Mouse (Mus musculus): ENCODE measurements around the gene Slc7a11. TPM values are rescaled to one million over a fixed set of nuclear protein-coding genes. Genes with fewer than 3 reads are reported as not detected.

The Slc7a11 gene
- polyA plus RNA-seq, 1 experiment from 2014 or later: 0.24 TPM

DNA sequence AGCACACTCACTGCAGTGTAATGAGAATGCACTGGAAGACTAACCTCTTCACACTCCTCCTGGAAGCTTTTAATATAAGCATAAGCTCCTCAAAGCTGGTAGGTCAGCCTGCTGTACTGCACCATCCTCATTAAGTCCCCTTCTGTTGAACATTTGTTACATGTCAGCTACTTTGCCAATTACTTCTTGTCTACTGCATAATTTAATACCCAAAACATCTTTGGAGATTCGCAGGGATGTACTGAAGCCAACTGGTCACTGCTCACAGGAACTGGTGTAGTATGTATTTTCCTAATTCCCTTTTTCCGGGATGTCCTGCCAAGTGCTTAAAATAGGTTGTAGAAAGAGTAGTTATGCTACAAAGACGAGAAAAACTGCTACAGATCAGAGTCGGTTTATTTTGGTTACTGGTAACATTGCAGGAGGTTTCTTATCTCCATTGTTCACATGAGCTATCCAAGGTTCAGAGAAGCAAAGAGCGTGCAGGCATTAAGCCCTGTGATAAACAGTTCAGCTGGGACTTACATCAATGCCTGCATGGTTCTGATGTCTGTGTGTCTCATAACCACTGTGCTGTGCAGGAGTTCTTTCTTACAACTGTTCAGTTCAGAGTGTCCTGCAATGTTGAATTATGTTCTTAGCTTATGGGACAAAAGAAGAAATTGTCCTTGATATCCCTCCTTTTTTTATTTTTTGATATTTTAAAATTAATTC lies 439.3 kb downstream of the Slc7a11 start:
- H3K36me3 ChIP-seq: no peaks in the 10 kb centered on the region
- ATAC-seq (ENCODE audit: insufficient read depth, low FRiP score, low read depth): 0 out of 2 replicates have a peak, but pooled peaks have one; percentile 47
- H3K9me3 ChIP-seq: no peaks in the 10 kb centered on the region
- peak overlapping the region; percentile 54; the same call in 1 of the 2 replicates for H3K27ac ChIP-seq
- 27% methylated on average over 5 of the region's 5 CpGs for WGBS
- H3K9ac ChIP-seq: no peak overlapping the region
- H3K27me3 ChIP-seq (replicated peaks): no peaks in the 10 kb centered on the region
- H3K4me3 ChIP-seq (replicated peaks): no peak overlapping the region
- no peaks in the 10 kb centered on the region for H3K4me1 ChIP-seq
- no peak overlapping the region for H3K4me2 ChIP-seq

DNA sequence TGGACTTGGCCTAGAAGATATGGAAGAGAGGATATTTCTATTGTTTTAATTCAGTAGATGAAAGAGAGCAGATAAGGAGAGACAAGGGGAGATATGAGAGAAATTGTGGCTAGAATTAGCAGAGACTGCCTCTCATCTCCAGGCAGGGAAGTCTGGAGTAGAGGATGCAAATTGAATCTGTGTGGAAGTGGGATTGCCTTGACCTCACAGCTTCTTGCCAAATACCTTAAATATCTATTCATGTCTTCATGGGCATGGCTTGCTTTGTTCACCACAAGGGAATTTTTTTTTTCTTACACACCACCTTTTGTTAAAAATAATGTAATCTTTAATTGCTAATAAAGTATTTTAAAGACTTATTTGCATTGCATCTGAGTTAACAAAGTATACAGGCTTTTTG lies 441.3 kb downstream of the Slc7a11 start:
- Histone ChIP-seq H3K4me1 (no peaks in the 10 kb centered on the region), H3K9me3 (no peaks in the 10 kb centered on the region), H3K9ac (no peak overlapping the region), H3K27ac (no peak overlapping the region), H3K27me3 (replicated peaks) (no peaks in the 10 kb centered on the region), H3K4me3 (replicated peaks) (no peak overlapping the region), H3K4me2 (no peak overlapping the region), H3K36me3 (no peaks in the 10 kb centered on the region)
- ATAC-seq (ENCODE audit: insufficient read depth, low FRiP score, low read depth): no peak

DNA sequence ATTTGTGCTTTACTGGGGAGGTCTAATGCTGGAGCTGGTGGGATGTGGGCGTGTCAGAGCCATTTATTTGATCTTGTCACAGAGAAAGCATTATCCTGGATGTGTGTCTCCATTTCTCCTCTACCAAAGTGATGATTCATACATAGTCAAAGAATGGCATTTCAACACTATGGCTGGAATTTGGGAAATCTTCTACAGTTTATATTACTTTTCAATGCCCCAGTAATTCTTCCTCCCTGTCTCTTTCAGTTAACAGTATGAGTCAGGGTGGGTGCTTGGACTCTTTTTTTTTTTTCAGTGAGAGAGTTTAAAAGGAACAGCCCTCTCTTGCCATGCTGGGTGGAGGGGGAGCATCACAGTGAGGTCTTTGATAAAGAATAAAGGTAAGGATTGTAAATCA lies 441.8 kb downstream of the Slc7a11 start:
- Histone ChIP-seq H3K36me3 (no peaks in the 10 kb centered on the region), H3K9ac (no peak overlapping the region), H3K4me2 (no peak overlapping the region), H3K4me3 (replicated peaks) (no peak overlapping the region), H3K9me3 (no peaks in the 10 kb centered on the region), H3K4me1 (no peaks in the 10 kb centered on the region), H3K27me3 (replicated peaks) (no peaks in the 10 kb centered on the region), H3K27ac (no peak overlapping the region)
- no peak for ATAC-seq (ENCODE audit: insufficient read depth, low FRiP score, low read depth)
- WGBS: 45% methylated on average over 1 of the region's 1 CpGs

DNA sequence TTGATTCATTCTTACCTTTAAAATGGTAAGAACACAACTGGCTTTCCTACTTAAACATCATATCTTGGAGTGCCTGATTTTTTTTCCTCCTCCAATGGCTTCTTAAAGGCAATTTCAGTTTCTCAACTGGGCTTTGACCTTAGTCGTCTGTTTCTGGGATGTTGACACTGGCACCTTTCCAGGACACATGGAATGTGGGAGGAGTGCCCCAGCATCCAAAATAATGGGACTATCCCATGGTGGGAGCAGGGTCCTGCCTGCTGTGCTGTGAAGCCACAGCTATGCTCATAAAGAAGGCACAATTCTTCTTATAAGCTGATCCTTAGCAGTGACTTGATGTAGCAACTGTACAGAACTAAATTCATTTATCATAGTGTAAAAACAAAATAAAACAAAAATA lies 450.5 kb downstream of the Slc7a11 start:
- Histone ChIP-seq H3K4me1 (no peaks in the 10 kb centered on the region), H3K27ac (no peak overlapping the region), H3K27me3 (replicated peaks) (no peaks in the 10 kb centered on the region), H3K4me2 (no peak overlapping the region), H3K9me3 (no peaks in the 10 kb centered on the region), H3K36me3 (no peaks in the 10 kb centered on the region), H3K4me3 (replicated peaks) (no peak overlapping the region), H3K9ac (no peak overlapping the region)
- no peak for ATAC-seq (ENCODE audit: insufficient read depth, low FRiP score, low read depth)
- WGBS: 11% methylated on average over 1 of the region's 1 CpGs

DNA sequence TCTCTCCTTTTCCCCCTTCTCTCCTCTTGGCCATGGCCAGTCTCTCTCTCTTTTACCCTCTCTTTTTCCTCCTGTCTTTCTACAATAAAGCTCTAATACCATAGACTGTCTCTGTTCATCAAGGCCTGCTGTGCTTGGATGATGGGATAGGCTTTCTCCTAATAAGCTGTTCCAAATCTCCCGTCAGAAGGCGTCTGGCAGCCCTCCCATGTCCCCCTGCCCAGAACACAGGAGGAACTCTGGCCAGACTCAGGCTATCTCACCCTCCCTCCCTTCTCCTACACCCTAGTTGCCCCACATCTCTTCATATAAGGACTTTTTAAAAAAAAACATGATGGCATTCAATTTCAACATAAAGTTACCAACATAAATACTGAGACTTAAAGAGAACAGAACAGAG lies 456.2 kb downstream of the Slc7a11 start:
- Histone ChIP-seq H3K4me2 (no peak overlapping the region), H3K9ac (no peak overlapping the region), H3K36me3 (no peaks in the 10 kb centered on the region), H3K27me3 (replicated peaks) (no peaks in the 10 kb centered on the region), H3K27ac (no peak overlapping the region), H3K4me3 (replicated peaks) (no peak overlapping the region), H3K4me1 (no peaks in the 10 kb centered on the region), H3K9me3 (no peaks in the 10 kb centered on the region)
- 76% methylated on average over 2 of the region's 2 CpGs for WGBS
- ATAC-seq (ENCODE audit: insufficient read depth, low FRiP score, low read depth): no peak

DNA sequence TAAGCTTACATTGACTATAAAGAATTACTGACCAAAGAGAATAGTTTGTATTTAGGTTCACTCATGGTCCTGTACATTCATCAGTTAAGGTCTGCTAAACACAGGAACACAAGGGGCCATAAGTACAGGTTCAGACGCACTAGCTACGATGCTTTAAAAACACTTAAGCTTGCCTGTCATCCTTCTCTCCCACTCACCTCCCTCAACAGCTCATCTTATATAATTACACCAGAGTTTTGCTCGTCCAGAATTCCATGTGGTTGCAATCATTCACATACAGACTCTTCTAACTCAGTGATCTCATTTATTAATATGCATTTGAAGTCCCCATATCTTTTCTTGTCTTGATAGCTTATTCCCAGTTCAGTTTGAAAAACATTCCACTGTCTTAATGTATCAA lies 458.6 kb downstream of the Slc7a11 start:
- no peak overlapping the region for H3K4me2 ChIP-seq
- H3K9me3 ChIP-seq: no peaks in the 10 kb centered on the region
- H3K36me3 ChIP-seq: no peaks in the 10 kb centered on the region
- no peaks in the 10 kb centered on the region for H3K27me3 ChIP-seq (replicated peaks)
- no peak overlapping the region for H3K9ac ChIP-seq
- no peak for ATAC-seq (ENCODE audit: insufficient read depth, low FRiP score, low read depth)
- 45% methylated on average over 3 of the region's 3 CpGs for WGBS
- H3K27ac ChIP-seq: no peak overlapping the region
- no peak overlapping the region for H3K4me3 ChIP-seq (replicated peaks)
- no peaks in the 10 kb centered on the region for H3K4me1 ChIP-seq

- Histone ChIP-seq H3K27ac (no peak overlapping the region), H3K36me3 (no peaks in the 10 kb centered on the region), H3K27me3 (replicated peaks) (no peaks in the 10 kb centered on the region), H3K4me1 (no peaks in the 10 kb centered on the region), H3K4me2 (no peak overlapping the region), H3K9me3 (no peaks in the 10 kb centered on the region), H3K9ac (no peak overlapping the region), H3K4me3 (replicated peaks) (no peak overlapping the region)
- 78% methylated on average over 4 of the region's 4 CpGs for WGBS
- ATAC-seq (ENCODE audit: insufficient read depth, low FRiP score, low read depth): no peak
Measured at GRCm38 (mm10) chr3:49983429-49984268, 459.8 kb downstream of the Slc7a11 start.

DNA sequence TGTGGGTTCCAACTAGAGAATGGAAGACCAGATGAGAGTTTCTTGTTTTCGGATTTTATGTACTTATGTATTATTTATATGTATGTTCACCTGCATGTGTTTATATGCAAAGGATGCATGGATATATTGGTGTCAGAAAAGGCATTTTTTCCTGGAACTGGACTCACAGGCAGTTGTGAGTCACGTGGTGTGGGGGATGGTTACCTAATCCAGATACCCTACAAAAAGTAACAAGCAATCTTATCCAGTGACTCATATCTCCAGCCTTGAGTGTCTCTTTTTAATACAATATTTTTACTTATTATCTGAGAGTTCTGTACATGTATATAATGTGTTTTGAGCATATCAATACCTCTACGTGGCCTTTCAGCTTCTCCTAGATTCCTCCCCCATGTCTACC lies 469.4 kb downstream of the Slc7a11 start:
- Histone ChIP-seq H3K9me3 (no peaks in the 10 kb centered on the region), H3K4me2 (no peak overlapping the region), H3K4me1 (no peaks in the 10 kb centered on the region), H3K4me3 (replicated peaks) (no peak overlapping the region), H3K27ac (no peak overlapping the region), H3K27me3 (replicated peaks) (no peaks in the 10 kb centered on the region), H3K9ac (no peak overlapping the region), H3K36me3 (no peaks in the 10 kb centered on the region)
- 81% methylated on average over 3 of the region's 3 CpGs for WGBS
- no peak for ATAC-seq (ENCODE audit: insufficient read depth, low FRiP score, low read depth)

GRCm38 (mm10) chr3:49965569-49965968 lies 477.8 kb downstream of the Slc7a11 start:
- H3K4me1 ChIP-seq: no peaks in the 10 kb centered on the region
- H3K27ac ChIP-seq: no peak overlapping the region
- H3K9ac ChIP-seq: no peak overlapping the region
- H3K36me3 ChIP-seq: no peaks in the 10 kb centered on the region
- H3K4me3 ChIP-seq (replicated peaks): no peak overlapping the region
- H3K4me2 ChIP-seq: no peak overlapping the region
- H3K9me3 ChIP-seq: no peaks in the 10 kb centered on the region
- ATAC-seq (ENCODE audit: insufficient read depth, low FRiP score, low read depth): no peak
- 80% methylated on average over 2 of the region's 2 CpGs for WGBS
- no peaks in the 10 kb centered on the region for H3K27me3 ChIP-seq (replicated peaks)

DNA sequence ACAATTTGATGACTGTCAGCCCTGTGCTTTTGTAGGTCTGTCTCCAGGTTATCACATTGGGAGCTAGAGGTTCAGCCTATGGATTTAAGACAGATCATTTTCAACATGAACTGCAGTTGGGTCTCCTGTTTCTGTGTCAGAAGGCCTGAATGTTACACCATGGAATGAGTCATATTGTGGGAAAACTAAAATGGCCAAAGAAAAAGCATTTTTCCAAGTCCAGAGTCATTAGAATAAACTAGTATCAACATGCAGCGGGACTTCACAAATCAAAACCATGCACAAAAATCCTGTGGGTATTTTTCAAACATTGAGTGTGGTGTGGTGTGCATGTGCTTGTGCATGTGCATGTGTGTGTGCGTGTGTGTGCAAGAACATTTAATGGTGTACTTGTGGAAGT lies 482.8 kb downstream of the Slc7a11 start:
- no peak for ATAC-seq (ENCODE audit: insufficient read depth, low FRiP score, low read depth)
- H3K27ac ChIP-seq: no peak overlapping the region

GRCm38 (mm10) chr3:49946845-49947244 lies 496.6 kb downstream of the Slc7a11 start:
- Histone ChIP-seq H3K36me3 (no peaks in the 10 kb centered on the region), H3K27ac (peak overlapping the region; percentile 48; the same call in 1 of the 2 replicates), H3K4me1 (no peaks in the 10 kb centered on the region; the same call in 1 of the 2 replicates), H3K4me3 (replicated peaks) (no peak overlapping the region), H3K9ac (no peak overlapping the region), H3K9me3 (no peaks in the 10 kb centered on the region), H3K4me2 (no peak overlapping the region), H3K27me3 (replicated peaks) (no peaks in the 10 kb centered on the region)
- WGBS: 18% methylated on average over 2 of the region's 2 CpGs
- ATAC-seq (ENCODE audit: insufficient read depth, low FRiP score, low read depth): peak; percentile 68; the same call in 1 of the 2 replicates

More for the DNA sequence above, 482.8 kb downstream of the Slc7a11 start:
- Histone ChIP-seq H3K9me3 (no peaks in the 10 kb centered on the region), H3K4me1 (no peaks in the 10 kb centered on the region), H3K4me3 (replicated peaks) (no peak overlapping the region), H3K4me2 (no peak overlapping the region), H3K9ac (no peak overlapping the region), H3K36me3 (no peaks in the 10 kb centered on the region), H3K27me3 (replicated peaks) (no peaks in the 10 kb centered on the region)
- WGBS: 88% methylated on average over 2 of the region's 2 CpGs

GRCm38 (mm10) chr3:49944783-49945182 lies 498.6 kb downstream of the Slc7a11 start:
- peak overlapping the region; percentile 26; the same call in 1 of the 2 replicates for H3K27ac ChIP-seq
- H3K9me3 ChIP-seq: no peaks in the 10 kb centered on the region
- no peaks in the 10 kb centered on the region for H3K36me3 ChIP-seq
- no peaks in the 10 kb centered on the region for H3K27me3 ChIP-seq (replicated peaks)
- ATAC-seq (ENCODE audit: insufficient read depth, low FRiP score, low read depth): peak; percentile 58; the same call in 1 of the 2 replicates
- H3K4me3 ChIP-seq (replicated peaks): no peak overlapping the region
- H3K9ac ChIP-seq: no peak overlapping the region
- H3K4me2 ChIP-seq: no peak overlapping the region
- H3K4me1 ChIP-seq: no peaks in the 10 kb centered on the region; the same call in 1 of the 2 replicates
- 40% methylated on average over 5 of the region's 5 CpGs for WGBS
